Mouse (Mus musculus) stomach, embryonic 14.5 days (tissue): ENCODE measurements around the gene Prdm16. TPM values are rescaled to one million over a fixed set of nuclear protein-coding genes. Genes with fewer than 3 reads are reported as not detected.
A peak's percentile ranks its signal among the peaks of the same experiment; 100 is the strongest.

Experiments used
- ATAC-seq: fragments of 200-750 bp; cut with Nextera tagmentation; 2 replicates; pipeline ENCODE4 v1.8.0; 2017; ENCODE audit warnings: low read depth, moderate TSS enrichment; ENCODE audit not compliant: insufficient number of reproducible peaks, insufficient read depth, low FRiP score
- H3K27ac ChIP-seq: fragments of 300-500 bp; sonication (generic); 2 replicates; pipeline ENCODE4 v1.5.1; 2014; ENCODE audit warnings: mild to moderate bottlenecking, low read length, moderate library complexity, mixed read lengths
- H3K27me3 ChIP-seq: fragments of 300-500 bp; sonication (generic); 2 replicates; pipeline ENCODE4 v1.6.1; 2014; ENCODE audit warnings: low read length, control low read depth, mixed read lengths; ENCODE audit not compliant: control insufficient read depth, insufficient read depth
- H3K36me3 ChIP-seq: fragments of 300-500 bp; sonication (generic); 2 replicates; pipeline ENCODE4 v1.6.1; 2014; ENCODE audit warnings: mild to moderate bottlenecking, control low read depth, low read length, moderate library complexity, mixed read lengths; ENCODE audit not compliant: control insufficient read depth, insufficient read depth
- H3K4me1 ChIP-seq: fragments of 300-500 bp; sonication (generic); 2 replicates; pipeline ENCODE4 v1.6.1; 2014; ENCODE audit warnings: low read length, control low read depth, mixed read lengths; ENCODE audit not compliant: control insufficient read depth, insufficient read depth
- H3K4me2 ChIP-seq: fragments of 300-500 bp; sonication (generic); replicated peaks from 2 replicates; pipeline ENCODE4 v1.6.1; 2014; ENCODE audit warnings: low read depth, low read length, control low read depth
- H3K4me3 ChIP-seq: fragments of 300-500 bp; sonication (generic); 2 replicates; pipeline ENCODE4 v1.5.1; 2014; ENCODE audit warnings: low read depth, low read length, control low read depth
- H3K9ac ChIP-seq: fragments of 300-500 bp; sonication (generic); replicated peaks from 2 replicates; pipeline ENCODE4 v1.6.1; 2014; ENCODE audit warnings: low read depth, mild to moderate bottlenecking, control low read depth, low read length, moderate library complexity, mixed read lengths
- H3K9me3 ChIP-seq: fragments of 300-500 bp; sonication (generic); 2 replicates; pipeline ENCODE4 v1.6.1; 2016; ENCODE audit warnings: low read depth, low read length, control low read depth; ENCODE audit not compliant: control insufficient read depth
- WGBS: fragments of 180-500 bp; shearing (Covaris S2); extraction: QIAGEN DNeasy Blood & Tissue Kit; methylation state at CpG from one replicate; pipeline ENCODE4 v1.1.7; 2014; 5-methylcytosine and 5-hydroxymethylcytosine counted together
- polyA plus RNA-seq: library from polyadenylated mRNA; unstranded; fragments of >200 nt; fragmentation: Nextera tagmentation; extraction: Ambion mirVana; gene quantifications from 2 replicates; pipeline ENCODE4 v1.2.1, GENCODE M21; 2014

Gene Prdm16
- polyA plus RNA-seq, 1 experiment from 2014 or later, result 18.4 TPM

DNA sequence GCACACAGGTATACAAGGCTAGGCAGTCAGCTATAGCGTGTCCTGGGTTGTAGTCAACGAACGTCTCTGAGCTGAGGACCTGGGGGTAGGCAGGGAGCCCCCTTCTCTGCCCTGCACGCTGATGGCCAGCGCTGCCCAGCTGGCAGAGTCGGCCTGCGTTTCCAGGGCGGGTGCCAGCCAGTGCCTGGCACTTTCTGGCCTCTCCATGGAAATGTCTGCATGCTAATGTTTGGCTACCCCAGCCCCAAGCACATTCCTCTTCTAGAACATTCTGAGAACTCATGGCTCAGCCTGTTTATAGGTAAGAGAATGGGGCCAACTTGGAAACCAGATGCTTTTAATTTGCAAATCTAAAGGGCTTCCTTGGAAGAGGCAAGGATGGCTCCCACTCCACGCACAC, 186.2 kb downstream of the Prdm16 start:
- ATAC-seq, result no peak
- Histone ChIP-seq H3K4me1 (no peaks in the 10 kb centered on the region), H3K27me3 (no peaks in the 10 kb centered on the region), H3K9ac (no peak overlapping the region), H3K27ac (no peak overlapping the region), H3K36me3 (no peaks in the 10 kb centered on the region), H3K4me3 (no peak overlapping the region), H3K9me3 (no peaks in the 10 kb centered on the region), H3K4me2 (no peak overlapping the region)
- 92% methylated on average over 9 of the region's 9 CpGs for WGBS

DNA sequence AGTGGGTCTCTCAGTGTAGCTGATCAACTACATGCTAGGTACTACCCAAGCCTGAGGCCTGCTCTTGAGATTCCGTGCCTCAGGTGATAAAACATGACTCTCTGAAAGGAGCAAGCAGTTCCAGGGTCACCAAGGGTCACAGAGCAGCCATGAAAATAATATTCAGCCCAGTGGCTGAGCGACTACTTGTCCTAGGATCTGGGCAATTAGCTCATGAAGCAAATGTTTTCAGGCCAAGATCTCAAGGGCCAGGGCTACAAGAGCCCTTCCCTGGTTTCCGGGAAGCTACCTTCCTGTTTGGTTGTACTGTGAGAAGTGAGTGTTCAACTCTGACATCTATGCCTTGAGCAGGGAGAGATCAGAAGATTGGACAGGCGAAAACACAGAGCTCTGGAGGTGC, 186.6 kb downstream of the Prdm16 start:
- no peak overlapping the region for H3K9ac ChIP-seq
- H3K27me3 ChIP-seq, result no peaks in the 10 kb centered on the region
- no peaks in the 10 kb centered on the region for H3K9me3 ChIP-seq
- H3K36me3 ChIP-seq, result no peaks in the 10 kb centered on the region
- H3K4me2 ChIP-seq, result no peak overlapping the region
- ATAC-seq, result no peak
- 80% methylated on average over 4 of the region's 4 CpGs for WGBS
- no peak overlapping the region for H3K27ac ChIP-seq
- H3K4me3 ChIP-seq, result no peak overlapping the region
- H3K4me1 ChIP-seq, result no peaks in the 10 kb centered on the region

DNA sequence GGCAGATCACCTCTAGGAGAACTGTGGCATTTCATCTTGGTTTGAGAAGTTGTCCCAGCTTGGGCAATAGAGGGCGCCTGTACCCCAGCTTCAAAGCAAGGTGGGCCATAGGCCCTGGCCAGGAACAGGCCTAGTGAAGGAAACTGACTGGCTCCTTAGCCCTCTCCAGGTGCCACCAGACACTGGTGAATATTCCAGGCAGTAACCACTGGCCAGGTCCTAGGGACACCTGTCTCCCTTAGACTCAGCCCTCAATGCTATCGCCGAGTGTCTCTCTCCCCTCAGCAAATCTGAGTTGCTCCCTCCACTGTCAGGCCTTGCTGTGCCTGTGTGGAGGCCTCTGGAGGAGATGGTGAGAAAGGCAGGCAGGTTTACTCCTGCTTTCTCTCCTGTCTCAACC, 187.3 kb downstream of the Prdm16 start:
- H3K27me3 ChIP-seq, result no peaks in the 10 kb centered on the region
- no peaks in the 10 kb centered on the region for H3K4me1 ChIP-seq
- no peaks in the 10 kb centered on the region for H3K36me3 ChIP-seq
- H3K4me3 ChIP-seq, result no peak overlapping the region
- ATAC-seq, result peak; percentile 38; the same call in 1 of the 2 replicates
- no peaks in the 10 kb centered on the region for H3K9me3 ChIP-seq
- H3K4me2 ChIP-seq, result no peak overlapping the region
- no peak overlapping the region for H3K9ac ChIP-seq
- no peak overlapping the region for H3K27ac ChIP-seq
- 16% methylated on average over 3 of the region's 3 CpGs for WGBS

DNA sequence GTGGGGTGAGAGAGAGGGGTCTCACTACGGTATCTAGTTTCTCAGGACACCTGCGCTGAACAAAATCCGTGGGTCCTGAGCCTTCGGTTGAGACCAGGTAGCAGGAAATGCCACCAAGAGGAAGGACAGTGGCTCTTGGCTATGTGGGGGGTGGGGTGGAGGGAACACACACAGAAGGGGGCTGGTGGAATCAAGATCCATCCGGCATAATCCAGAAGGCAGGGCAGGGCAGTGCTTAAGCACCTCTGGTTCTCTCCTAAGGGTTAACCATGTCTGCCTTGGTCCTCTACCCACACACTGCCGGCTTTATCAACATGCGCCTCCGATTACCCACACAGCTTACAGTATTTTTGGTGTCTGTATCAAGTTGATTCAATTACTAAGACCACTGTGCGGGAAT, 191.0 kb downstream of the Prdm16 start:
- Histone ChIP-seq H3K27me3 (no peaks in the 10 kb centered on the region), H3K9me3 (no peaks in the 10 kb centered on the region), H3K4me1 (no peaks in the 10 kb centered on the region), H3K9ac (no peak overlapping the region), H3K4me2 (no peak overlapping the region), H3K27ac (no peak overlapping the region), H3K4me3 (no peak overlapping the region), H3K36me3 (no peaks in the 10 kb centered on the region)
- 57% methylated on average over 9 of the region's 9 CpGs for WGBS
- no peak for ATAC-seq

DNA sequence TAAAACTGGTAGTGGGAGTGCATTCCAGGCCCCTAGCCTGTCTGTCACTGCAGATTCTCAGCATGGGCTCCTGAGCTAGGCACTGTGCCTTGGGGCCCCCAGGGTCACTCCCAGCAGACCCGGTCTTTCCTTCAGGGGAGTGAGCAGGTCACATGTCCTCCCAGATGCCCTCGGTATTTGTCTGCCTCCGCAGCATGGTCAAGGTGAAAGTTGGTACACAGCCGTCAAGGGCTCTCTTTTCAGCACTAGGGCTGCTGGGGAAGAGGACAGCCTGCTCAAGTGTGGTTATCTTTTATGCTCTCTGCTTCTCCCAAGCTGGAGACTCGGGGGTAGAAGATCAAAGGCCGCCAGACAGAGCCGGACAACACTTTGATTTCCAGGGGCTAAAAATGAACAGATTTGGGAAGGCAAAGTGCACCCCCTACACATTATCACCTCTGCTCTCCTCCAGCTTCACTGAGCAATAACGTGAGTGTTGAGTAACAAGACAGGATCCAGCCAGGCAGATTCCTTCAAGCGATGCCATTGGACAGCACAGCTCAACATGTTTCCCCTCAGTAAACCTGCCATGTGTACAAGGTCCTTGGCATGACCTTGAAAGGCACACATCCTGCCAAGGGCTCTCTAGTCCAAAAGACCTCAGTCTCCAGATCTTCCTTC, 193.9 kb downstream of the Prdm16 start:
- Histone ChIP-seq H3K36me3 (no peaks in the 10 kb centered on the region), H3K4me3 (no peak overlapping the region), H3K9me3 (no peaks in the 10 kb centered on the region), H3K4me2 (no peak overlapping the region), H3K27me3 (no peaks in the 10 kb centered on the region), H3K27ac (no peak overlapping the region), H3K4me1 (no peaks in the 10 kb centered on the region), H3K9ac (no peak overlapping the region)
- no peak for ATAC-seq
- 39% methylated on average over 9 of the region's 9 CpGs for WGBS

DNA sequence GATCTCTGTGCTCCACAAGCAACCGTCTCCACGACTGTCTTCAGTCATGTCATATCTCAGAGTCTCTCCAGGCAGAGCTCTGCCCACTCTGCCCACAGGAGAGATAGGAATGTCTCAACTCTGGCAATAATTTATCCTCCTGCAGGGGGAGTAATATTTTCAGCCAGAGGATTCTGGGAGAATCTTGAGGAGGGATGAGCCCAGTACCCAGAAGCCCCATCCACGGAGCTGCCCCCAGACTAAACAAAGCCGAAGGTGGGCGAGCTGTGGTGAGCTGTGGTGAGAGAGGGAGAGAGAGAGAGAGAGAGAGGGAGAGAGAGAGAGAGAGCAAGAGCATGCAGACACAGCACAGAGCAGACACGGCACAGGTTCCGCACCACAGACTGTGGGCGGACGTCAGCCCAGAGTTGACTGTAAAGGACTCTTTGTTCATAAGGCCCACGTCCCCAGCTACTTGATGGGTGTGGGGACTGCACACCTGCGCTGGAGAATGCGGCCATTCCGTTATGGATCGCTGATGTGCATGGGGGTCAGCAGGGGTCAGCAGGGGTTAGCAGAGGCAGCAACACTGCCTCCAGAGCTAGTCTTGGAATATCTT, 197.1 kb downstream of the Prdm16 start:
- H3K4me3 ChIP-seq, result no peak overlapping the region
- no peaks in the 10 kb centered on the region for H3K9me3 ChIP-seq
- WGBS, result 49% methylated on average over 14 of the region's 14 CpGs
- no peaks in the 10 kb centered on the region for H3K4me1 ChIP-seq
- no peak overlapping the region for H3K9ac ChIP-seq
- no peak overlapping the region for H3K4me2 ChIP-seq
- no peak overlapping the region for H3K27ac ChIP-seq
- no peaks in the 10 kb centered on the region for H3K27me3 ChIP-seq
- H3K36me3 ChIP-seq, result no peaks in the 10 kb centered on the region
- no peak for ATAC-seq

DNA sequence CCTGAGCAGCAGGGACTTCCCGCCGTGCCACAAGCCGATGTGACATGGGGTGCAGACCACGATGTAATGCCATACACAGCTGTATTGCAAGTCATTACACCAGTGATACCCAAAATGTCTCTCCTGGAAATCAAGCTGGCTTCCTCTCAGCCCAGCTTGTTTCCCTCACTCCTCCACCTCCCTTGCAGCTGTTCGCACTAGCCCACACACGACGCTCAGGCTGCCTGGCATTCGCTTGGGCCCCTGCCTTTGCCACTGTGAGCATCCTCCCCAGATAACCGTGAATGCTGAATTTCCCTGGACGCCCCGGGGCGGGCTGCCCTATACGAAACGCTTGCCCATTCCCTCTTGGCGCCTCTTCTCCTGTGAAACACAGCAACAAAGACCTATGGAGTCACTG, 198.1 kb downstream of the Prdm16 start:
- Histone ChIP-seq H3K9me3 (no peaks in the 10 kb centered on the region), H3K4me3 (no peak overlapping the region), H3K4me2 (no peak overlapping the region), H3K27ac (no peak overlapping the region), H3K9ac (no peak overlapping the region), H3K27me3 (no peaks in the 10 kb centered on the region), H3K36me3 (no peaks in the 10 kb centered on the region), H3K4me1 (no peaks in the 10 kb centered on the region)
- ATAC-seq, result no peak
- WGBS, result 76% methylated on average over 15 of the region's 15 CpGs

DNA sequence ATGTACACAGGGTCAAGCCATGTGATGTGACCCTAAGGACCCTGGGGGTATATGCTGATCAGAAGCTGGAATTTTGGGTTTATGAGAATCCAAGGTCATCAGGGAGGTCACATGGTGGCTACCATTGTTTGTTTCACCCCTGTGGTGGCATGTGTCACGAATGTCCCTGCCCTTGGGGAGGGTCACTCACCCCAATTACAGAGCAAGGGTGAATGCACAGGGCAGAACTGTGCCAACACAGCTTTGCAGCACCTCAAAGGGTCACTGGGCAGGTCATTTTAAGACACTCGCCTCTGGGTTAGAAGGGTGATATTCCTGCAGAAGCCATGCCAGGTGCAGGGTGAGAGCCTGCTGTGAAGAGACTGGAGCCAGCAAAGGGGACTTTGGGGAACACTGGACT, 206.9 kb downstream of the Prdm16 start:
- no peak overlapping the region for H3K4me2 ChIP-seq
- no peaks in the 10 kb centered on the region for H3K36me3 ChIP-seq
- no peaks in the 10 kb centered on the region for H3K27me3 ChIP-seq
- H3K4me3 ChIP-seq, result no peak overlapping the region
- no peak overlapping the region for H3K9ac ChIP-seq
- H3K27ac ChIP-seq, result no peak overlapping the region
- no peaks in the 10 kb centered on the region for H3K9me3 ChIP-seq
- ATAC-seq, result no peak
- H3K4me1 ChIP-seq, result peaks cover 2% of the 10 kb centered on the region; the same call in 1 of the 2 replicates
- 60% methylated on average over 2 of the region's 2 CpGs for WGBS

DNA sequence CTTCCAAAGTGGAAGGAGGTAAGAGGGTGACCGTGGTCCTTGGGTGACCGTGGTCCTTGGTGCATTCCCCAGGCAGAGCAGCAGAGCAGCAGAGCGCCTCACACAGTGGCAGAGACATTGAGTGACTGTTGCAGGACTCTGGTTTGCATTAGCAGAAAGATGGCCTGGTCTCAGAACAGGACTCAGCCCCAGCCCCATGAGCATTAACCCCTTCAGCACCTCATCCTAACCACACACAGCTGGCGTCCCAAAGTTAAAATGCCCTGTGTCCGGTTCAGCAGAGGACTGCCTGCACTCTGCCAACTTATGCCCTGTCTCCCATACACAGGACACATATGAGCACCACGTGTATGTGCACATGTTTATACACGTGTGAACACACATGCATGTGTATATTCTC, 209.8 kb downstream of the Prdm16 start:
- Histone ChIP-seq H3K27ac (no peak overlapping the region), H3K36me3 (no peaks in the 10 kb centered on the region), H3K4me3 (no peak overlapping the region), H3K9ac (no peak overlapping the region), H3K9me3 (no peaks in the 10 kb centered on the region), H3K27me3 (no peaks in the 10 kb centered on the region), H3K4me2 (no peak overlapping the region), H3K4me1 (peaks cover 8% of the 10 kb centered on the region; the same call in 1 of the 2 replicates)
- ATAC-seq, result no peak
- 78% methylated on average over 7 of the region's 7 CpGs for whole genome bisulfite sequencing
